Mouse (Mus musculus) liver, postnatal 0 days (tissue): ENCODE data around the gene Entpd8.

ENCODE experiments used
- CTCF ChIP-seq: sonication (generic); IDR thresholded peaks from 2 replicates; pipeline ENCODE4 v1.5.1; 2016; ENCODE audit warnings: antibody characterized with exemption, low read depth
- EP300 ChIP-seq: IDR thresholded peaks from 2 replicates; pipeline ENCODE4 v1.6.1; 2016; ENCODE audit warnings: antibody characterized with exemption, low read depth, mild to moderate bottlenecking

- TF ChIP-seq CTCF (peak; percentile 64), EP300 (no peak)
Observed at GRCm38 (mm10) chr2:25098956-25099355, 18.9 kb downstream of the Entpd8 start.
